Mouse (Mus musculus) megakaryocyte progenitor cell, adult 5-6 weeks (primary cell): ENCODE data around the gene St7. TPM values are rescaled to one million over a fixed set of nuclear protein-coding genes. Genes with fewer than 3 reads are reported as not detected.
A peak's percentile ranks its signal among the peaks of the same experiment; 100 is the strongest.

Experiments
- ATAC-seq: replicated peaks from 2 replicates; pipeline ENCODE4 v1.8.0; 2016; ENCODE audit warnings: mild to moderate bottlenecking, moderate TSS enrichment, inconsistent platforms; ENCODE audit not compliant: poor library complexity
- total RNA-seq, 2 experiments: library from RNA; stranded (forward) in 1 of 2; stranded (reverse) in 1 of 2; fragments of 157-497, 149-512 nt in 1 of 2; fragments of 200-1000 nt in 1 of 2; gene quantifications; 2 replicates each; pipeline versions ENCODE4 v1.2.3 to v1.2.4; 2015 to 2017

Gene St7
- total RNA-seq, 2 experiments from 2014 or later = 37.4 to 46.3 TPM

DNA sequence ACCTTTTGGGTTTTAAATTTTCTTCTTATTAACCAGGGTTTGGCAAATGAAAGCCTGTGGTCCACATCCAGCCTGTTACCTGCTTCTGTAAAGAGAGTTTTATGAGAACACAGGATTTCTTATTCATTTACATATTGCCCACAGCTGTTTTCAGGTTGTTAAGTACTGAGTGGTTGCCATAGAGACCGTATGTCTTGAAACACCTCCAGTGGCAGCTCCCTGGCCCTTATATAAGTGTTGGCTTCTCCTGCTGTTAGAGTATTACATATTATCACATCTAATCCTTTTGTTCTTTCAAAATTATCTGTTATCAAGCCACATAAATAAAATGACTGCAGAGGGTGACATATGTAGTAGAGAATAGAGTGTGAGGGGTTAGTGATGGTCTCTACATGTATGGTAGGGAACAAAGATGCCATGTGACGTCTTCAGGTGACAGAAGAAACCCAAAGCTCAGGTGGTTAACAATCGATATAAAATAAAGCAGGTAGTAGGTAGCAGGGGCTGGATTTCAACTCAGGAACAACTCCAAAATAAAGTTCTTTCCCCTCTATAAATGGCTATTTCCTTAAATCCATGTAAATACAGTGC, 183.4 kb downstream of the St7 start:
- ATAC-seq = no peak

DNA sequence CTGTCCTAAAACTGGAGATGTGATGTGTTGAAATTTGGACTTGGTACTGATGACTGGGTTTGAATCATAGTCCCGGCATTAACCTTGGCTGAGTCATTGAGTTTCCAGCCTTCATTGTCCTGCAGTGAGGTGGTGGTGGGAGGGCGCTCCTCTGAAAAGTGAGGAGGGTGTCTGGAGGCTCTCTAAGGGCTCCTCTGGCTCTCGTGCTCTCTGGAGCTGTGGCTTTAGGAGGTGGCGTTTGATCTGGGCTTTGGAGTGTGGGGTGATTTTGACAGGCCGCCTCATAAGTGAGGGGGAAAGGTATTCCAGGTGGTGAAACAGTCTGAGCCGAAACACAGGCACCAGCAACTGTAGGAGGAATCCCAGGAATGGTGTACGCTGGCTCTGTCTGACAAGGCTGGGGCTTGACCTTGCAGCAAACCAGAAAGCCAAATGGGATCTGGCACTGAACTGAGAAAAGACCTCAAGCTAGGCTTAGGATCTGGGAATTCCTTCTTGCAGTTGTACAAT, 184.0 kb downstream of the St7 start:
- no peak for ATAC-seq

GRCm38 (mm10) chr6:17882943-17883342, 190.2 kb downstream of the St7 start:
- no peak for ATAC-seq

- ATAC-seq = no peak
Observed at GRCm38 (mm10) chr6:17887765-17888164, 195.0 kb downstream of the St7 start.

DNA sequence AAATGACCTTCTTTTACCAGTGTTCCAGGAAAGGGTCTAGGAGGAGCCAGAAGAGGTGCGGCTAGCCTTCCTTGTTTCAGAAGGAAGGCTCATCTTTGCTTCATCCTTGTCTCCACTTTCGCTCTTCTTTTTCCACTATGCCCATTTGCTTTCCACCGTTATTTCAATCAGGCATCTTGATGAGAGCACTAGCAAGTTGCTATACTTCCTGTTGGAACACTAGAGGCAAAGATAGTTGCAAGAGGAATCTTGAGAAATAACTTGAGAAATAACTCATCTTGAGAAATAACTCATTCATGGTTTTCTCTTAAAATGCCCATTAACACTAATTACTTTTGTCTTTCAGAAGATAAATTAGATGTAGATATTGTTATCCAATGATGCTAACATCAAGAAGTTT, 202.8 kb downstream of the St7 start:
- ATAC-seq = peak; percentile 65

DNA sequence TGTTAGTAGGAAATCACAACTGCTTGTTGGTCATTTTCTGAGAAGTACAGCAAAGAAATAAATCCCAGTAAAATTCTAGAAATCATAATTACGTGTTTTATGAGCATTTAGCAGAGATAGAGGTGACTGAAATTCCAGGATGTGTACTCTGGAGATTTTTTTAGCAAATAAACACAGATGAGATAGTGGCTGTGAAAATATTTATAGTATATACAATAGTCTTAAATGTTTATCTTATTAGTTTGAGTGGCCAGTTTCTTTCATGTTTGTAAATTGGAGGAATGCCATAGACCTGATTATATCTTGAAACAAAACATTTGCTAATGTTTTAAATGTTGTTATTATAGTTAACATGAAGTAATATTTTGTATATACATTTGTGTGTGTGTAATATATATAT, 205.8 kb downstream of the St7 start:
- no peak for ATAC-seq

DNA sequence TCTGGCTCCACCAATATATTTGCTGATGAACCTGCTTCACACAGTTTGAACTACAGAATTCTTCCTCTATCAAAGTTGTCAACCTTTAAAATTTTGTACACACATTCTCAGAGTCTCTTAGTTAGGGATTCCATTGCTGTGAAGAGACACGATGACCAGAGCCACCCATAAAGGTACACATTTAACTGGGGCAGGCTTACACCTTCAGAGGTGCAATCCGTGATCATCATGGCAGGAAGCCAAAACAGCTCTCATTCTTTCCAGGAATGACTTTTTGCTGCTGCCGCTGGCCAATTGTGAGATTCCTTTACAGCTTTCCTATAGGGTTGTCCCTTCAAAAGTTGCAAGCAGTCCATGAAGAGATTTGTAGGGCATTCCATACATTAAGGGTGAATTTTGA, 210.6 kb downstream of the St7 start:
- ATAC-seq = no peak

- ATAC-seq = no peak
Observed at GRCm38 (mm10) chr6:17905776-17906175, 213.0 kb downstream of the St7 start.

DNA sequence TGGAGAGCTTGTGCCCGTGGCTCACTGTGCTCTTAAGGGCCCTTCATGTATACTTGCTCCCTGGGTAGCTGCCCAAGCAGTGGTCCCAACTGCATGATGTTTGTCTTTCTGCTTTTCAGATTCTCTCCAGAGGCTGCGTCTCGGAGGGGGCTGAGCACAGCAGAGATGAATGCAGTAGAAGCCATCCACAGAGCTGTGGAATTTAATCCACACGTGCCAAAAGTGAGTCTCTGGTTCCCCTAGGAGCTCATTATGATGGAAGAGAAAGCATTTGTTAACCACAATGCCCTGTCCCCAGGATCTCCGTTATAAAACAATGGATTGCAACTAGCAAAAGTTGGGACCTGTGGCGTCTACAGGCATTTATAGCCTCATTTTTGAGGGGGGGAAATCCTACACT, 213.6 kb downstream of the St7 start:
- ATAC-seq = no peak

DNA sequence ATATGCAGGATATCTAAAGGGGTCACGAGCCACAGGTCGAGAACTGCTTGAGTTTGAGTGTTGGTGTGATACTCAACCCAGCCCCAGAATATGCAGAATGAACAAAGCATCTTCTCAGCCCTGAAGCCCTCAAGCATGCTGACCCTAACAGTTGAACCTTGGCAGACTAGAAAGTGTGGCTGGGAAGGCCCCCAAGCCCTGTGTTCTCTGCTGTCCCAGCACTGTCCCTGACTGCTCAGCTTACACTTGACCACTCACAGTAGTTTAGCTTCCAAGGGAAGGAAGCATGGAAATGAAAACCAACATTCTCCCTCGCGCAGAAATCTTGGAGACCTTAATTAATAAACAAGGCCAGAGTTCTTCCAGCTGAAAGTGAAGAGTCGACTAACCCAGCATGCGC, 219.6 kb downstream of the St7 start:
- no peak for ATAC-seq

GRCm38 (mm10) chr6:17912825-17913224, 220.1 kb downstream of the St7 start:
- ATAC-seq = no peak

- ATAC-seq = no peak
Observed at GRCm38 (mm10) chr6:17913315-17913714, 220.6 kb downstream of the St7 start.

DNA sequence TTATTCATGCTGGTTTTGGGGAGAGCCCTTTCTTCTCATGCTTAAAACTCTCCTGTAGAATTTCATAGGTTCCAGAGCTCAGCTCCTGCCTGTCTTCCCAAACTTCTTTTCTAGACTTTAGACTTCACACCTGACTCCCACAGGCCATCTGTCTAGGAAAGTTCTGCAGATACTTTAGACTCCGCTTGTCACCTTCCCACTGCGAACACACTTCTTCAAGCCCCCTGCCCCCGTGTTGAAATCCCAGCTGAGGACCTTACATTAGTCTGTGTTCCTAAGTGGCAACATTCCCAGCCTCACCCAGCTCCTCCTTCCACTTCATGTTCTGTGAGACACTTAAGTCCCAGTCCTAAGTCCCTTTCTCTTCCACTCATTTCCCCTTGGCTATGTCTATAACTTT, 221.6 kb downstream of the St7 start:
- no peak for ATAC-seq

DNA sequence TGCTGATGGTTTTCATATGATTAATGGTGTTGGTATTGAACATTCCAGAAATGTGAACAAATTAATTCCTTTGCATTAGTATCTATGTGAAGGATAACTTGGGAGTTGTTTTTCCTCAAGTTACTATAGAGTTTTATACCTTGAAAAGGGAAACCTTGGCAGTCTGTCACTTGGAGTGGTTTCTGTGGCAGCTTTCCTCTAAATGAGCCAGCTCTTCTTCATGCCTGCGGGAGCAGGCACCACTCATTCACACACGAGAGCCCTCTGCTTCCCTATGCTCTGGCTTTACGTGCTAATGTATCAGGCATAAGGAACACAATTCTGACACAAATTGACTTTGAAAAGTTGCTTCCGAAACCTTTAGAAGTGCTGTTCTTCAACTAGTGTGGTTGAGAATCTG, 224.5 kb downstream of the St7 start:
- ATAC-seq = no peak

DNA sequence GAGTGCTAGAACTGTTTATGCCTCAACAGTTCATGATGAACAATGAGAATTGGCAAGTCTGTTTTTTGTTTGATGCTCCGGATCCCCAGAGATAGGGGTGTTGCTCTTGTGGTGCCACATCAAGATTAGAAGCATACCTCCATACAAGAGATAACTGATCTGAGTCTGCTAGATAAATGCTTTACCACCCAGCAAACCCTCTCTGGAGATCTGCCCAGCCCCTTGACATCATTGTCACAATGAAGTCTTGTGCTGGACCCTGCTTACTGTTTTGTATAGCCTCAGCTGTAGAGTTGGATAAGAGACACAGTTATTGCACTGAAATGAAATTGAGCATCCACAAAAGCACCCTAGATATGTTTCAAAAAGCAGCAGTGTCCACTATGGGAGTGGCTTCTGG, 229.4 kb downstream of the St7 start:
- ATAC-seq = no peak

DNA sequence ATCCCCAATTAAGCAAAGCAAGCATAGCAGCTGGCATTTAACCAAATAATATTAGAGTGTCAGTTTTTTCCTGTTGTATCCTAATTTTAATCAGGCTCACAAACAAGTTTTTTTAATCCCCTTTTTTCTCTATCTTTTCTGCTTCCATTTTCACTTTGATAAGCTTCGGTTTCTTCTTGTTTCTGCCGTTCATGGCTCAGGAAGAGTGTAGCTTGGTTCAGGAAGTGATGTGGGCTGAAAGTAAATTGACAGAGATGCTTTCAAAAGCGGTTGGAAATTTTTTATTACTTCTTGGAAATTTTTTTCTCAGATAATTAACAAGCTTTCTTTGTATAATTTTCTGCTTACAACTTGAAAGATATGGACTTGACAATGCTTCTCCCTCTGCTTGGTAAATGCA, 230.2 kb downstream of the St7 start:
- no peak for ATAC-seq

DNA sequence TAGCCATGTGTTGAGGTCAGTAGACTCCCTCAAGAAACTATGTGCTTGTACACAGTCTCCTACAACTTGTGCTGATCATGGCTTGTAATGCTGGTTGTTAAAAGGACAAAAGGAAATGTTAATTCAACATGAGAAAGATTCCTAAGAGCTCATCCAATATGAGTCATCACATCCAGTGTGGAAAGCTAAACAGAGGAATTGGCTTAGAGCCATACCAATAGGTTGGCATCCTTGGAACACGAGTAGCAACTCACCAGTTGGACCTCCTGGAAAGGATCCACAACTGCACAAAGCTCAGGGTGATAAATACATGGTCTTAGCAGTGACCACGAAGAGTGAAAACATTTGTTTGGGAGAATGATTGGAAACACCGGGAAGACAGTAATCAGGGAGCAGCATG, 230.6 kb downstream of the St7 start:
- ATAC-seq = no peak

DNA sequence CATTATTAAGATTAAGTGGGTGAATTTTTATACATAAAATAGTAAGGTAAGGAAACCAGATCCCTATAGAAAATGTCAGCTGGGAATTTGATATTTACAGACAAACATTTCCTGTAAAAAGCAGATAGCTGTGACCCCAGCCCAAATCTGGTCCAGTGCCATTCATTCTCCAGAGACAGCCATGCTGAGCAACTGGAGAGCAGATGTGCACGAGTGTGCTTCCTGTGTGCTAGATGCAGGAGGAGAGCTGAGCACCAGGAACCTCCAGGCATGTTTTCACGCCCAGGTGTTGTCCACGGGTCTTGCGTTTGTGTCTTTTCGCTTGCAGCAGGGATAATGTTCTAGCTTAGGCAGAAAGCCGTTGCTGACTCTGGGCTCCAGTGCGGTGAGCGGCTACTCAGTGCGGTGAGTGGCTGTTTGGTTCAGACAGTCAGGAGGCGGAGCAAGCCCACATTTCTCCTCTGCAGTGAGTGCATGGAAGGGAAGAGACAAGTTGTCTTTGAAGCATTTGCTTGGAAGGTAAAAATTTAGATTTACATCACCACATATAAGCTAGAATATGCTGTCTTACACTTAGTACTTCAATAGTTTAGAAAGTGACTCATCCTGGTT, 231.3 kb downstream of the St7 start:
- no peak for ATAC-seq

GRCm38 (mm10) chr6:17925267-17925666, 232.5 kb downstream of the St7 start:
- peak; percentile 93 for ATAC-seq

DNA sequence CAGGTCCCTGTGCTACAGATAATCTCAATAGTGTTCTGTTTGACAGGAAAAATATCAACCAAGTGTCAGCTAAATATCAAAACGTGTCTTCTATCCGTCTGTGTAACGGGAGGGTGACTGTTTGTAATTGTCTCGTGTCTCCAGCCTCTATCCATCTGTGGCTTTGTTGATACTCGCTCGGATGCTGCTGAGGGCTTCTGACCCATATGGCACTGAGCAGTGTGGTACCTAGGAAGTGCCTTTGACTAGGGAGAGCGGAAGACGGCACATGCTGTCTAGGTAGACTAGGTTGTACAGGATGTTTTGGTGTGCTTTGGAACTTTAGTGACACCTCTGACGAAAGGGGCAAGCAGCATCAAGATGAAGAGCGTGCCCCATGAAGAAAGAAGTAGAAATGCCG, 235.0 kb downstream of the St7 start:
- ATAC-seq = no peak

GRCm38 (mm10) chr6:17931187-17931586, 238.5 kb downstream of the St7 start:
- ATAC-seq = 0 out of 2 replicates have a peak, but pooled peaks have one; percentile 26

DNA sequence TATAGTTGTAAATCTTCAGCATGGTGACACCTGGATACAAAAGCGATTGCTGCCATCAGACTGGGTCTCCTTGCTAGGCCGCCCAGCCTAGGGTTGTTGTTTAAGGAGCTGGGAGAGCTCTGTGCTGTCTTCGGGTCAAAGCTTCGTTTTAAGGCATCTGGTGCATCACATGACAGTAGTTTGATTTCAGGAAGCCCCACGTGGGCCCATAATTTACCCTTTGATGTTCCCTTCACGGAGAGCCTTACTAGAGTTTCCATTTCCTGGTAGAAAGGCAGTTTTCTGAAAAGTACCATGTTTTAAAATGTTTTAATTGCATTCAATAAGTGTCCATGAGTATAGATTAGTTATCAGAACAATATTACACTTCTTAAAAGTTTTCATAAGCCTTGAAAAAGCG, 239.1 kb downstream of the St7 start:
- no peak for ATAC-seq

GRCm38 (mm10) chr6:17932806-17933205, 240.1 kb downstream of the St7 start:
- no peak for ATAC-seq
